Mouse (Mus musculus): ENCODE measurements around the gene Mcts1. TPM values are rescaled to one million over a fixed set of nuclear protein-coding genes. Genes with fewer than 3 reads are reported as not detected.

The Mcts1 gene
- 106 and 121 TPM in 2 replicates for polyA plus RNA-seq (2015; fragmentation: Nextera tagmentation; extraction: Ambion mirVana)

DNA sequence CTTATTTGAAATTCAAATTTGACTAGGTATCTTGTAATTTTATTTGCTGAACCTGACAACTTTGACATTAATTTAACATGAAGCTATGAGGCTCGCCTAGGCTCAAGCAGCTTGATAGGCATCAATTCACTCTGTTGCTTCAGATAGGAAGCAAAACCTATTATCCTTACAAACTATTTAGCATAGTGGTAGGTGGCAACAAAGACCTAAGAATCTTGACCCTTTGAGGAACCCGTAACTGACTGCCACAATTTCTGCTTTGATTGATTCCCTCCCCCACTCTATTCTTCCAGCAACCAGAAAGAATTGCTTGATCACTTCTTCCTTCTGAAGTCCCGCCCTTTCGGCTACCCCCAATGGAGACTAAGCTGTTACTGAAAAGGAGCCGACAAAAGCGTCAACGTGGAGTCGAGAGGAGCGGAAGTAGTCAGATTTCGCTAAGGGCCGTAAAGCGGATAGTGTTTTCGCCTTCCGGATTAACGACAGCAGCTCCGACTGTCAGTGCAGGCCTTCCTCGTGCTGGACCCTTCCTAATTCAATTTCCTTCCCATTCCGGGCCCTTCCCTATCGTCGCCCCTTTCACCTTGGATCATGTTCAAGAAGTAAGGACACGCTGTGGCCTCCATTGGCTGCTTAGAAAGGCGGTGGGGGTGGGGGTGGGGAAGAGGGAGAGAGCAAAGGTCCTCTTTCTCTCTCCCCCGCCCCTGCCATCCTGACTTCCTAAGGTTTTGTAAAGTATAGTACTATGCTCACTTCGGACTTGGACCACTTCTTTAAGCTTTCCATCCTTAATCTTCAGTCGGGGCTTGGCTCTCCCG, at the start of gene Mcts1:
Gene Mcts1 (plus strand): TSS at position 402 of the 818 bp plus-strand sequence.

DNA sequence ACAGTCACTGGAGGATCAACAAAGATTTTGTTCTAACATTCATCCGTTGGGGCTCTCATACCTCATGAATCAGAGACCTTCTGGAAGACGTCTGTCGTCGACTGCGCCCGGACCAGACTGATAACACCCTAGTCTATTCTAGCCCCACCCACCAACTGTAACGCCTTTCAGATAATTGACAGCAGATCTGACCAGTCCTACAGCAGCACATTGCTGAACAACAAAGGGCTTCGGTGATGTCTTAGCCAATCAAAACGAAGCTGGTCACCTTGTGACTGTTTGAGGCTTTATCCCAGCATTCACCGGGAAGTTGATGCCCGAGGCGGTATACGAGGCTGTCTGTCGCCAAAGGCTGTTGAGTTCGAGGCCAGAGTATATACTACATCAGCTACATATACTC, 24.3 kb upstream of the Mcts1 start, which contains the start of gene Cul4b:
Gene Cul4b (minus strand): TSS at position 119 of the 400 bp plus-strand sequence.

DNA sequence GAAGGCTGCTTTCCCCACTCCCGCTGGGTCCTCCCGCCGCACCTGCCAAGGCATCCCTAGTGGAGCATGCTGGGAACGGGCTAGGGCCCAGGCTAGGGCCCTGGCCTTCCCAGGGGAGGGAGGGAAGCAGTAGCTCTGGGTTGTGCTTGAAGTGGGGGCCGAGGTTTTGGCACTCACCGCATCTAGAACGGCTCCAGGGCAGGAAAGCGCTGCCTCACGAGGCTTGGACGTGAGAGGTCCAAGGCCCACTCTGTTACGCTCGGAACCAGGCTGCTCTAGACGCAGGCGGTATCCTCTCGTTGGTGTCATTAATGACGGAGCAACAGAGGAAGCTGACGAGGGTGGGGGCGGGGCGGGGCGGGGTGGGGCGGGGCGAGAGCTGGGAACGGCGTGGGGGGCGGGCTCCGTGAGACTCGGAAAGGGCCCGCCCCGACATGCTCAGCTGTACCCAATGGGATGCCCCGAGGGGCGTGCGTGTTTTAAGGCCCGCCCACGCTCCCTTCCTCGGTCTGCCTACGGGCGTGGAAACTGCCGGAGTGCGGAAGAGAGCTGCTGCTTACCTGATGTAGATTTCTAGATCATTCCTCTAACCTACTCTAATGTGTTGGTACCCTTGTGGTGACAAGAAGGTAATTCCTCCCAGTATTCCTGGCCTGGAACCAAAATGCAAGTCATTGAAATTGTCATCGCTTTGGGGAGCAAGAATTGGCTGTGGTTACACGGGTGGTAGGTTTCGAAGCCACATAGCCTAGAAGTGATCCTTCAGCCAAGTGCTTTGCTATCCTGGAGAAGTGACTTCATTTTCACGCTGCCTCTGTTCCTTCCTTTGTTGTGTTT, 34.6 kb downstream of the Mcts1 start, which contains the start of gene C1galt1c1:
Gene C1galt1c1 (minus strand): TSS at position 287 of the 837 bp plus-strand sequence.

Other genes starting within 250 kb of the Mcts1 start
- gene Lamp2, start 144.1 kb upstream of the Mcts1 start, polyA plus RNA-seq (2015; fragmentation: Nextera tagmentation; extraction: Ambion mirVana): 141 and 143 TPM in 2 replicates
- gene Cul4b, start 24.4 kb upstream of the Mcts1 start, polyA plus RNA-seq (2015; fragmentation: Nextera tagmentation; extraction: Ambion mirVana): 12.6 and 15.2 TPM in 2 replicates
- gene C1galt1c1, start 34.5 kb downstream of the Mcts1 start, polyA plus RNA-seq (2015; fragmentation: Nextera tagmentation; extraction: Ambion mirVana): 27.1 and 34.4 TPM in 2 replicates
- not detected in 2 replicates for gene 6030498E09Rik, start 172.1 kb downstream of the Mcts1 start, polyA plus RNA-seq (2015; fragmentation: Nextera tagmentation; extraction: Ambion mirVana)